Mouse (Mus musculus): ENCODE results near the gene Ugt1a1. TPM values are rescaled to one million over a fixed set of nuclear protein-coding genes. Genes with fewer than 3 reads are reported as not detected.

Ugt1a1 gene
- polyA plus RNA-seq, 1 experiment from 2014 or later = not detected

DNA sequence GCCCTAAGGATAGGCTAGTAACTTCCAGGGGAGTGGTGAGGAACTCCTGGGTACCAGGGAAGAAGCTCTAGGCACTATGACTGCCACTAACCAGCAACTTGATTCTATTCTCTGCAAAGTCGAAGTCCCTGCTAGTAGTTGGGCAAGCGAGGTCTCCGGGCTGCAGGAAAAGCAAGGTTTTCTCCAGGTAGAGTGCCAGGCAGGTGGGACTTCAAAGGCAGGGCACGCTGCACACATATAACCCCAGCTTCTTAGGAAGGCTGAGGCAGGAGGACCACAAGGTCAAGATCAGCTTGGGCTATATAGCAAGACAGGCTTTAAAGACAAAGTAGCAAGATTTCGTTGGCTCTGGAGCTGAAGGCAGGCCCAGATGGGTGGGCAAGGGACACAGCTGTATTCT is 52.0 kb downstream of the Ugt1a1 start:
- H3K27ac ChIP-seq (ENCODE audit: low read depth, low read length) = no peak overlapping the region
- no peak overlapping the region for H3K4me3 ChIP-seq (ENCODE audit: low read depth, low read length)
- H3K4me2 ChIP-seq (ENCODE audit: low read length) = no peak overlapping the region
- DNase-seq (ENCODE audit: low spot score) (no peak), ATAC-seq (no peak)
- no peaks in the 10 kb centered on the region for H3K4me1 ChIP-seq (ENCODE audit: control insufficient read depth, insufficient read depth, low read length)
- H3K27me3 ChIP-seq (replicated peaks; ENCODE audit: control insufficient read depth, insufficient read depth, low read length) = no peaks in the 10 kb centered on the region
- H3K9ac ChIP-seq (ENCODE audit: low read length) = no peak overlapping the region
- H3K9me3 ChIP-seq (replicated peaks; ENCODE audit: control insufficient read depth, low read length) = no peaks in the 10 kb centered on the region
- WGBS = 88% methylated on average over 5 of the region's 5 CpGs
- H3K36me3 ChIP-seq (ENCODE audit: control insufficient read depth, insufficient read depth, low read length) = peaks cover 97% of the 10 kb centered on the region

DNA sequence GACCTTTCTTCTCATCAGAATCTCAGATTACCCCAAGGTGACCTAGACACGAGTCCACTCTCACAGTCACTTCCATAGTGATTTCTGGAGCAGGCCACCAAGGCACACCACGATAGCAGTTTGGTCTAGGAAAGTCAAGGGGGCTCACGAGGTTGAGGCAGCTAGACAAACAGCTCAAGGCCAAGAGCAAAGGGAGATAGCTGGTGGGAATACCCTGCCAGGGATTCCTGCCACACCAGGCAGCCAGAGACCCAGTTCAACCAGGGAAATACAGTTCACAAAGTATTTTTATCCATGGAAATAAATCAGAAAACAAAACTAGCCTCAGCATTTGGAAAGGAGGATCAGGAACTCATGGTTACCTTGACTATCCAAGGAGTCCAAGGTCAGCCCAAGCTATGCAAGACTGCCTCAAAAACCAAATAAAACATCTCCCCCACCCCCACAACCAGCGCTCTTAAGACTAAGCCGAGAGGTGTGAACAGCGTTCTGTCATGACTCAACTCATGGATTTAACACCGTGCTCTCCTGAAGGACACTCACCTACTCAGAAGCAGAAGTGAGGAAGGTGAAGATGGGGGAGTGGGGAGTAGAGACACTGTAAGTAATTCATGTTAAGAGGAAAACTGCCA is 52.6 kb downstream of the Ugt1a1 start:
- ATAC-seq = no peak
- Histone ChIP-seq H3K4me2 (ENCODE audit: low read length) (no peak overlapping the region), H3K4me1 (ENCODE audit: control insufficient read depth, insufficient read depth, low read length) (no peaks in the 10 kb centered on the region), H3K9ac (ENCODE audit: low read length) (no peak overlapping the region), H3K9me3 (replicated peaks; ENCODE audit: control insufficient read depth, low read length) (no peaks in the 10 kb centered on the region), H3K27me3 (replicated peaks; ENCODE audit: control insufficient read depth, insufficient read depth, low read length) (no peaks in the 10 kb centered on the region), H3K27ac (ENCODE audit: low read depth, low read length) (no peak overlapping the region), H3K4me3 (ENCODE audit: low read depth, low read length) (no peak overlapping the region), H3K36me3 (ENCODE audit: control insufficient read depth, insufficient read depth, low read length) (peaks cover 100% of the 10 kb centered on the region)
- 90% methylated on average over 7 of the region's 7 CpGs for WGBS
- no peak for DNase-seq (ENCODE audit: low spot score)

- H3K4me1 ChIP-seq (ENCODE audit: control insufficient read depth, insufficient read depth, low read length) = no peaks in the 10 kb centered on the region
- H3K27me3 ChIP-seq (replicated peaks; ENCODE audit: control insufficient read depth, insufficient read depth, low read length) = no peaks in the 10 kb centered on the region
- H3K4me3 ChIP-seq (ENCODE audit: low read depth, low read length) = no peak overlapping the region
- no peaks in the 10 kb centered on the region for H3K9me3 ChIP-seq (replicated peaks; ENCODE audit: control insufficient read depth, low read length)
- H3K9ac ChIP-seq (ENCODE audit: low read length) = no peak overlapping the region
- DNase-seq (ENCODE audit: low spot score) (no peak), ATAC-seq (no peak)
- H3K4me2 ChIP-seq (ENCODE audit: low read length) = no peak overlapping the region
- 78% methylated on average over 4 of the region's 4 CpGs for WGBS
- peaks cover 100% of the 10 kb centered on the region for H3K36me3 ChIP-seq (ENCODE audit: control insufficient read depth, insufficient read depth, low read length)
- no peak overlapping the region for H3K27ac ChIP-seq (ENCODE audit: low read depth, low read length)
Measured at GRCm38 (mm10) chr1:88264869-88265240, 53.1 kb downstream of the Ugt1a1 start.

DNA sequence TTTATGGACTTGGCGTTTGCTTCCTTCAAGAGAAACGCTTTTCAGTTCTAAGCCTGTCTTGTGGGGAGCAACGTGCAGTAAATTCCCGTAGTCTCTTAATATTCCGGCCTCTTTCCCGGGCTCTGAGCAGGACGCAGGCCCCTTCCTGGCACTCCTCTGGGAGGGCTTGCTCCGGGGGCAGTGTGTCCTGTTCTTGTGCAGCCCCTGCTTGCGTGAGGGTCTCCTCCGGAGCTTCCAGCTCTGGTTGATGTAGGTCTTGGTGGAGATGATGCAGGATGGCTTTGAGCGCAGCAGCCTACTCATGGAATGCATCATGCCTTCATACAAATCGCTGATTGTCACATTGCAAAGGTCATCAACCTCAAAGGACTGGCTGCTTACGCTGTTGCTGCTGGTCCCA is 54.4 kb downstream of the Ugt1a1 start:
- ATAC-seq (no peak), DNase-seq (ENCODE audit: low spot score) (no peak)
- no peak overlapping the region for H3K4me3 ChIP-seq (ENCODE audit: low read depth, low read length)
- 89% methylated on average over 13 of the region's 13 CpGs for WGBS
- no peak overlapping the region for H3K9ac ChIP-seq (ENCODE audit: low read length)
- no peaks in the 10 kb centered on the region for H3K27me3 ChIP-seq (replicated peaks; ENCODE audit: control insufficient read depth, insufficient read depth, low read length)
- H3K27ac ChIP-seq (ENCODE audit: low read depth, low read length) = no peak overlapping the region
- no peaks in the 10 kb centered on the region for H3K4me1 ChIP-seq (ENCODE audit: control insufficient read depth, insufficient read depth, low read length)
- H3K36me3 ChIP-seq (ENCODE audit: control insufficient read depth, insufficient read depth, low read length) = peaks cover 91% of the 10 kb centered on the region
- no peaks in the 10 kb centered on the region for H3K9me3 ChIP-seq (replicated peaks; ENCODE audit: control insufficient read depth, low read length)
- no peak overlapping the region for H3K4me2 ChIP-seq (ENCODE audit: low read length)

GRCm38 (mm10) chr1:88267489-88267888 is 55.7 kb downstream of the Ugt1a1 start:
- WGBS = 95% methylated on average over 6 of the region's 6 CpGs
- Histone ChIP-seq H3K27me3 (replicated peaks; ENCODE audit: control insufficient read depth, insufficient read depth, low read length) (no peaks in the 10 kb centered on the region), H3K27ac (ENCODE audit: low read depth, low read length) (no peak overlapping the region), H3K36me3 (ENCODE audit: control insufficient read depth, insufficient read depth, low read length) (peaks cover 89% of the 10 kb centered on the region), H3K4me1 (ENCODE audit: control insufficient read depth, insufficient read depth, low read length) (no peaks in the 10 kb centered on the region), H3K9me3 (replicated peaks; ENCODE audit: control insufficient read depth, low read length) (no peaks in the 10 kb centered on the region), H3K9ac (ENCODE audit: low read length) (no peak overlapping the region), H3K4me2 (ENCODE audit: low read length) (no peak overlapping the region), H3K4me3 (ENCODE audit: low read depth, low read length) (no peak overlapping the region)
- DNase-seq (ENCODE audit: low spot score) = no peak
- ATAC-seq = no peak

GRCm38 (mm10) chr1:88268070-88268469 is 56.3 kb downstream of the Ugt1a1 start:
- H3K27me3 ChIP-seq (replicated peaks; ENCODE audit: control insufficient read depth, insufficient read depth, low read length) = no peaks in the 10 kb centered on the region
- no peak overlapping the region for H3K9ac ChIP-seq (ENCODE audit: low read length)
- 85% methylated on average over 6 of the region's 6 CpGs for WGBS
- H3K4me2 ChIP-seq (ENCODE audit: low read length) = no peak overlapping the region
- ATAC-seq = no peak
- DNase-seq (ENCODE audit: low spot score) = no peak
- no peaks in the 10 kb centered on the region for H3K4me1 ChIP-seq (ENCODE audit: control insufficient read depth, insufficient read depth, low read length)
- H3K9me3 ChIP-seq (replicated peaks; ENCODE audit: control insufficient read depth, low read length) = no peaks in the 10 kb centered on the region
- no peak overlapping the region for H3K4me3 ChIP-seq (ENCODE audit: low read depth, low read length)
- no peak overlapping the region for H3K27ac ChIP-seq (ENCODE audit: low read depth, low read length)
- H3K36me3 ChIP-seq (ENCODE audit: control insufficient read depth, insufficient read depth, low read length) = peaks cover 89% of the 10 kb centered on the region

Other genes with a start within 250 kb of the Ugt1a1 start
- gene Usp40, start 203.4 kb upstream of the Ugt1a1 start, polyA plus RNA-seq (2014; fragmentation: Nextera tagmentation; extraction: Ambion mirVana) = 16.4 and 18.5 TPM in 2 replicates
- gene Ugt1a10, start 156.6 kb upstream of the Ugt1a1 start, polyA plus RNA-seq (2014; fragmentation: Nextera tagmentation; extraction: Ambion mirVana) = not detected in 2 replicates
- not detected in 2 replicates for gene Ugt1a9, start 141.2 kb upstream of the Ugt1a1 start, polyA plus RNA-seq (2014; fragmentation: Nextera tagmentation; extraction: Ambion mirVana)
- gene Ugt1a8, start 124.1 kb upstream of the Ugt1a1 start, polyA plus RNA-seq (2014; fragmentation: Nextera tagmentation; extraction: Ambion mirVana) = not detected in 2 replicates
- gene Ugt1a7c, start 116.9 kb upstream of the Ugt1a1 start, polyA plus RNA-seq (2014; fragmentation: Nextera tagmentation; extraction: Ambion mirVana) = 0.36 and 1.3 TPM in 2 replicates
- 2.0 and 2.3 TPM in 2 replicates for gene Ugt1a6b, start 108.7 kb upstream of the Ugt1a1 start, polyA plus RNA-seq (2014; fragmentation: Nextera tagmentation; extraction: Ambion mirVana)
- gene Ugt1a6a, start 77.2 kb upstream of the Ugt1a1 start, polyA plus RNA-seq (2014; fragmentation: Nextera tagmentation; extraction: Ambion mirVana) = 2.3 and 3.6 TPM in 2 replicates
- not detected in 2 replicates for gene Ugt1a5, start 45.9 kb upstream of the Ugt1a1 start, polyA plus RNA-seq (2014; fragmentation: Nextera tagmentation; extraction: Ambion mirVana)
- not detected in 2 replicates for gene Ugt1a2, start 11.4 kb upstream of the Ugt1a1 start, polyA plus RNA-seq (2014; fragmentation: Nextera tagmentation; extraction: Ambion mirVana)
- gene Dnajb3, start 6.2 kb upstream of the Ugt1a1 start, polyA plus RNA-seq (2014; fragmentation: Nextera tagmentation; extraction: Ambion mirVana) = 11.8 and 14.4 TPM in 2 replicates
- 1.3 and 1.7 TPM in 2 replicates for gene Mroh2a, start 15.0 kb downstream of the Ugt1a1 start, polyA plus RNA-seq (2014; fragmentation: Nextera tagmentation; extraction: Ambion mirVana)
- gene Hjurp, start 65.7 kb downstream of the Ugt1a1 start, polyA plus RNA-seq (2014; fragmentation: Nextera tagmentation; extraction: Ambion mirVana) = 64.5 and 76.3 TPM in 2 replicates
- not detected in 2 replicates for gene Trpm8, start 65.7 kb downstream of the Ugt1a1 start, polyA plus RNA-seq (2014; fragmentation: Nextera tagmentation; extraction: Ambion mirVana)
- gene Spp2, start 195.0 kb downstream of the Ugt1a1 start, polyA plus RNA-seq (2014; fragmentation: Nextera tagmentation; extraction: Ambion mirVana) = 0.32 and 0.38 TPM in 2 replicates

All from forebrain, embryonic 14.5 days (tissue).